Mouse (Mus musculus) thymus, postnatal 10 days (tissue): ENCODE results near the gene Vgll4.

Experiments used
- DNase-seq, 2 experiments: peaks; one replicate each; pipeline ENCODE4 v3.0.0; 2021; ENCODE audit warnings: low spot score in 2 of 2

Vgll4 gene

DNA sequence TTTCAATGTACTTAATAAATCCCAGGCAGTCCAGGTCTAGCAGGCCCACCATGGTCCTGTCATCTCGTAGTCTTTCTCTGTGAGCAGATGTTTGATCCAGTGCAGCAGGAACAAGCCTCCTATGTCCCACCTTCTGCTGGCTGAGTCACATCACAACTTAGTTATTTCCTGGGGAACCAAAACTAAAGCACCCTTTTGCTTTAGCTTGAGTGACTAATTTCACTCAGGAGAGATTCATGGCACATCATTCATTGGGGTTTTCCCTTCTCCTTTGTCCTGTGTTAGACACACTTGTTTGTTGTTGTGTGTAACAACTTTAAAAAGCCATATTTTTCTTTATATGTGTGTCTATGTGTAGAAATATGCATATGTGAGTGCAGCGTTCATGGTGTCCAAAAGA lies 126.9 kb downstream of the Vgll4 start:
- no peak for DNase-seq

GRCm38 (mm10) chr6:114842131-114842530 lies 127.7 kb downstream of the Vgll4 start:
- no peak for DNase-seq

- DNase-seq: no peak
Measured at GRCm38 (mm10) chr6:114840012-114840411, 129.8 kb downstream of the Vgll4 start.

DNA sequence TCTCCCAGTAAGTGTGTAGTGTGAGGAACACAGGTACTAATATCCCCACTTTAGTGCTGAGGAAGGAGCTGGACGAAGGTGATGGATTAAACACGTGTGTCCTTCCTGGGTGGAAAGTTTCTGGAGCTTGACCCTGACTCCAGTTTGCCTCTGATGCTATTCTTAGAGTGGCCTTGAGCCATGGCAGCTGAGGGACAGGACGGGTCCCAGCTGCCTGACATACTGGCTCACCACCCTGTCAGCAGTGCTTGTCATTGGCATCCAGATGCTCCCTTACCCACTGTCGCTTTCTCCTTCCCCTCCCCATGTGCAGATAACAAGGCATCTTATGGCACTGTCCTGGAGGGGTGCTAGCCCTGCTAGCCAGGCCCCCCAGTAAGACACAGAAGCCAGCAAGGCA lies 130.9 kb downstream of the Vgll4 start:
- no peak for DNase-seq

DNA sequence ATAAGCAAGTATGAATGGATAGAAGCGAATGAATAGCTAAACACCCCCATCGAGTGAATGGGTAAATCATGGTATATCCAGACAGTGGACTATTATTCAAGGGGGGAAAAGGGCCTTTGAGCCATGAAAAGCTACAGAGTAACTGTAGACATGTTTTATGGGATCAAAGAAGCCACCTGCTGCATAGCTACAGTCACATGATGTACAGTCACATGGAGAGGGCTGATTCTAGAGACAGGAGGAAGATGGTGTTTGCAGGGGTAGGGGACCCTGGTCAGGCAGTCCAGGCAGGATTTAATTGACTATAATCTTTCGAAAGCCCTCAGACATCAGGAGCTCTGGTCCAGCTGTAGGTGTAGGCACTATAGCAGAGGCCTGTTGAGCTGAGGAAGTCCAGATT lies 133.4 kb downstream of the Vgll4 start:
- DNase-seq: no peak

DNA sequence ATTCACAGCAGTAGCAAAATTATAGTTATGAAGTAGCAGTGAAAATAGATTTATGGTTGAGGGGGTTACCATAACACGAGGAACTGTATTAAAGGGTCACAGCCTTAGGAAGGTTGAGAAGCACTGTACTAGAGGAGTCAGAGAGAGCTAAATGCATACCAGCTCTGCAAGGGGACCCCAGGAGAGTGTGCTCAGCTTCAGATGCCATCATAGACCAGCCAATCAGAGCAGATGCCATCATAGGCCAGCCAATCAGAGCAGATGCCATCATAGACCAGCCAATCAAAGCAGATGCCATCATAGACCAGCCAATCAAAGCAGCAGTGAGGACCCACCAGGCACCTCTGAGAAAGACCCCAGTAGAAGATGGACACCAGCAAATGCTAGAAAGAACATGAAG lies 134.0 kb downstream of the Vgll4 start:
- DNase-seq: no peak

DNA sequence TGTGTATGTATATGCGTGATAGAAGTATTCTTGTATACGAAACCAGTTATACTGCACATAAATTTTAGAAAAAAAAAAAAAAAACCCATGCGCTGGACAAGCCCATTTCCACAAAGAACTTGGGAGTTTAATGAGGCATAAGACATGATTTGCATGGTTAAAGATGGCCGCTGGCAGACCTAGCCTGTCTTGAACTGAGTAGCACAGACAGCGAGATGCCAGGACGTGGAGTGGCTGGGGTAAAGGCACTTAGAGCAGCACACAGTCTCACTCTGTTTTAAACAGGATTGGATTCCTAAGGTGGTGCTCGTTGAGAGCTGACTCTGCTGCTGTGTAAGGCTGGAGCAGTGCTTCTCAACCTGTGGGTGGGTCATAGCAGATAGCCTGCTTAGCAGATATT lies 134.4 kb downstream of the Vgll4 start:
- DNase-seq: no peak

GRCm38 (mm10) chr6:114833791-114834346 lies 135.9 kb downstream of the Vgll4 start:
- no peak for DNase-seq

GRCm38 (mm10) chr6:114833058-114833685 lies 136.6 kb downstream of the Vgll4 start:
- no peak for DNase-seq

- no peak for DNase-seq
Measured at GRCm38 (mm10) chr6:114831807-114832206, 138.0 kb downstream of the Vgll4 start.

GRCm38 (mm10) chr6:114829660-114830438 lies 139.9 kb downstream of the Vgll4 start:
- no peak for DNase-seq

GRCm38 (mm10) chr6:114826889-114827288 lies 142.9 kb downstream of the Vgll4 start:
- DNase-seq: no peak

DNA sequence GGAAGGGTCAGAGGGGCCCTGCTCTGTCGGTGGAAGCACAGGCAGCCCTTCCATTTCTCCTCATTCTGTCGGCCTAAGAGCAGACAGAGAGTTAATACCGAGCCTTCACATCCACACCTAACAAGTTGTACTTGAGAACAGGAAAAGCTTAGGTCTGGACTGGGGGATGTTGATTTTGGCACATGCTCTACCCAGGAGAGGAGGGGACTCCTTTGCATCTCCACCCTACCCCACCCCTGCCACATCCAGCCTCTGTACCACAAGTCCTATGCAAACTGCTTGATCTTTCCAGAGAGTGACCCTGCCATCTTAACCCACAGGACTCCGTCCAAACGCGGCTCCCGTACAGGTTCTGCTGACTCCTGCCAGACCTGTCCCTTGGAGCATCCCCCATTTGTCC lies 148.1 kb downstream of the Vgll4 start:
- DNase-seq: no peak

DNA sequence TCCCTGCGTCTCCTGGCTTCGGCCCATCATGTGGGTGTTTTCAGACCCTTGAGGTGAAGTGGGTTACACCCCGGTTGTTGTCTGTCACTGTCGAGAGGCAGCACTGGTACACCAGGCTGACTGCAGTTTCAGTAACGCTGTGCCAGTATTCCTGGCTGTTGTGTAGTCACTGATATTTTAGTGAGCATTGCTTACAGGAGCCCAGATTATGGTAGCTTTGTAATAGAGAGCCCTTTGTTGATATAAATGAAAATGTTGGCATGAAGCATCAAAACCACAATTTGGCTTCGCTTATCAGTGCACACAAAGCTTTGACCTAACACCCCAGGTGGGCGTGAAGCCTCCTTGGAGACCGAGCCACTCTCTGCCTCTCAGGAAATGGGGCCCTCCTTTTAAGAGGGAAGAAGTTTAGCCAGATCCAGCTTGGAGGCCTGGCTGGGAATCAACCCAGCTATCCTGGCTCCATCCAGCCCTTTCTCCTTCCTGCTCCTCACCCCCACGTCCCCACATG lies 149.8 kb downstream of the Vgll4 start:
- no peak for DNase-seq

GRCm38 (mm10) chr6:114818471-114818870 lies 151.3 kb downstream of the Vgll4 start:
- no peak for DNase-seq

GRCm38 (mm10) chr6:114817948-114818347 lies 151.8 kb downstream of the Vgll4 start:
- DNase-seq: no peak

DNA sequence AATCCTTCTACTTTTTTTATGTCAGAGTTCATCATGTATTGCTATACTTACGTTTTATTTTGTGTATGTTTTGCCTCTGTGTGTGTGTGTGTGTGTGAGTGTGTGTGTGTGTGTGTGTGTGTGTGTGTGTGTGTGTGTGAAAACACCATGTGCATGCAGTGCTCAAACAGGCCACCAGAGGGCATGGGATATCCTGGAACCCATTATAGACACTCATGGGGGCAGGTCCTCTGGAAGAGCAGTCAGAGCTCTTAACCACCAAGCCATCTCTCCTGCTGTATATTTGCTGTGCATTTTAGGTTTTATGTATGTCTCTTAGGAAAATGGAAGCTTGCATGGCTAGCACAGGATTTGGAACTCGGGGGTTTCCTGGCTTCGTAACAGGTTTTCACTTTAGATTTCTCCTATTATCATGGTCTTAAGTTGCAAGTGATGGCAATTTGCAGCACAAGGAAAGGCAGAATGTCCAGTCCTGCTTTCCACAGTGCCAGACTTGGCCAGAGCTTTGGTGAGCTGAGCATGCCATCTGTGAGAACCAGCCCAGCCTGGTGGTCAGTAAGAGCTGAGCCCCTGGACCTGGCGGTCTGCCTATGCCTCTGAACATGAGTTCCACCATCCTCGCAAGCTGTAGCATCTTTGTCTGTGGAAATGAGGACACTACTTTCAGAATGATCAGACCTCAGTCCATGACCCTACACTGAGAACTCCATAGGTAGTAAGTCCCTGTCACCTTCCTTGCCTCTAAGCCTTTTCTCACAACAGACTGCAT lies 154.7 kb downstream of the Vgll4 start:
- DNase-seq: peak; percentile 12 to 31

DNA sequence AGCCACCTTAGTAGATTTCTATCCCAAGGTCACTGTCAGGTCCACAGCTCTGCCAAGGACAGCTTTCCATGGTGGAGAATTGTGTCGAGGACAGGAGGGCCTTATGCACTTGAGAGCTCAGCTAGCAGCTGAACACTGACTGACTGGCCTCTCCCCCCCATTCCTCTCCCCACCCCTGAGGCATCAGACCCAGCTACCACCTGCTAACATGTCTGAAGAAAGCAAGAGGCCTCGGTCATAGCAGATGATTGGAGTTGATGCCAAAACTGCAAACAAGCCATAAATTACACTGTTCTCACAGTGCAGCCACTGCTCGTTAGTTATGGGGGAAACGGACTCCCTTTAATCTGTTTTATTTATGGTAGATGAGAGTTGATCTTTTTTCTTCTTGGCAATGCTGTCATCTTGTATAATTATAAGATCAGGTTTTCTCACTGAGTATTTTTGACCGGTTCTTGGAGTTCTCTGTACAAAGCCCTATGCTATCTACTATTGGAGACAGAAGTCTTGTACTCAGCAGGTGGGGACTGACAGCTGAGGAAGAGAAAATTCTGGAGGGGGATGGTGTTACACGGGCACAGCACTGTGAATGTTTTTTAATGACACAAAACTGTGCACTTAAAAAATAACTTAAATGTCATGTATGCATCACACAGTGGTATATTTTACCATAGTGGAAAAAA lies 155.5 kb downstream of the Vgll4 start:
- no peak for DNase-seq

- no peak for DNase-seq
Measured at GRCm38 (mm10) chr6:114812779-114813178, 157.0 kb downstream of the Vgll4 start.

DNA sequence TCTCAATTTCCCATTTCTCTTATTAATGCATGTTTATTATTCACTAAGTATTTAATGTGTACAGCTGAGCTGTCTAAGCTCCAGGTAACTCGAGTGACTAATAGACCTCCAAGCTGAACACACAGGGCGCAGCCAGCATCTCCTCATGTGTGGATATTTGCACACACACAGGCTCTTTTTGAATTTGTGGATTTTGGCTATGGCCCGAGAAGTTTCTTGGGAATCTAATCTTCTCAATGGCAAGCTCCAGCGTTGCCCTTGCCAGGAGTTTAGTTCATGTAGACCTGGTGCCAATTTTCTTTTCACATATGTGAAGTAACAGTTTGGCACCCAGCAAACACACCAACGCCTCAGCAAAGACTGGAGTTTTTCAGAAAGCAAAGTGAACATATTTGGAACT lies 157.5 kb downstream of the Vgll4 start:
- DNase-seq: no peak
